Mouse (Mus musculus) lung, embryonic 14.5 days (tissue): Measurements from ENCODE around the gene Fignl1. TPM values are rescaled to one million over a fixed set of nuclear protein-coding genes. Genes with fewer than 3 reads are reported as not detected.

Experiments
- ATAC-seq: fragments of 200-750 bp; cut with Nextera tagmentation; 2 replicates; pipeline ENCODE4 v1.8.0; 2017; ENCODE audit warnings: mild to moderate bottlenecking, moderate TSS enrichment, moderate library complexity; ENCODE audit not compliant: insufficient read depth
- DNase-seq: peaks from one replicate; pipeline ENCODE4 v3.0.0-alpha.2; 2015
- H3K27ac ChIP-seq: fragments of 300-500 bp; sonication (generic); 2 replicates; pipeline ENCODE4 v1.5.1; 2014; ENCODE audit warnings: low read depth, mild to moderate bottlenecking, moderate library complexity
- H3K27me3 ChIP-seq: fragments of 300-500 bp; sonication (generic); 2 replicates; pipeline ENCODE4 v1.6.1; 2014; ENCODE audit warnings: low read length, control low read depth; ENCODE audit not compliant: insufficient read depth
- H3K36me3 ChIP-seq: fragments of 300-500 bp; sonication (generic); 2 replicates; pipeline ENCODE4 v1.6.1; 2014; ENCODE audit warnings: control low read depth; ENCODE audit not compliant: insufficient read depth
- H3K4me1 ChIP-seq: fragments of 300-500 bp; sonication (generic); 2 replicates; pipeline ENCODE4 v1.6.1; 2014; ENCODE audit warnings: antibody characterized with exemption, control low read depth; ENCODE audit not compliant: insufficient read depth
- H3K4me2 ChIP-seq: fragments of 300-500 bp; sonication (generic); 2 replicates; pipeline ENCODE4 v1.6.1; 2014; ENCODE audit warnings: mild to moderate bottlenecking
- H3K4me3 ChIP-seq: fragments of 300-500 bp; sonication (generic); 2 replicates; pipeline ENCODE4 v1.5.1; 2014; ENCODE audit warnings: low read depth, low read length
- H3K9ac ChIP-seq: fragments of 300-500 bp; sonication (generic); 2 replicates; pipeline ENCODE4 v1.6.1; 2014
- H3K9me3 ChIP-seq: fragments of 300-500 bp; sonication (generic); 2 replicates; pipeline ENCODE4 v1.6.1; 2016; ENCODE audit warnings: low read depth, low read length, control low read depth
- CTCF ChIP-seq: IDR thresholded peaks from 2 replicates; pipeline ENCODE4 v1.5.1; 2016; ENCODE audit warnings: antibody characterized with exemption, low read depth
- WGBS: fragments of 180-500 bp; shearing (Covaris S2); extraction: QIAGEN DNeasy Blood & Tissue Kit; methylation state at CpG from one replicate; pipeline ENCODE4 v1.1.7; 2014; 5-methylcytosine and 5-hydroxymethylcytosine counted together
- polyA plus RNA-seq: library from polyadenylated mRNA; unstranded; fragments of >200 nt; fragmentation: Nextera tagmentation; extraction: Ambion mirVana; gene quantifications from 2 replicates; pipeline ENCODE4 v1.2.1, GENCODE M21; 2014

The Fignl1 gene
- polyA plus RNA-seq, 1 experiment from 2014 or later, result 97.5 TPM

- peak overlapping the region; percentile 61 for H3K27ac ChIP-seq
- no peaks in the 10 kb centered on the region for H3K36me3 ChIP-seq
- H3K4me3 ChIP-seq, result no peak overlapping the region
- no peak overlapping the region for H3K4me2 ChIP-seq
- WGBS, result 49% methylated on average over 6 of the region's 6 CpGs
- ATAC-seq (no peak), DNase-seq (no peak)
- H3K4me1 ChIP-seq, result peaks cover 33% of the 10 kb centered on the region
- no peak overlapping the region for H3K9ac ChIP-seq
- no peak for TF ChIP-seq CTCF
- H3K27me3 ChIP-seq, result no peaks in the 10 kb centered on the region
- no peaks in the 10 kb centered on the region for H3K9me3 ChIP-seq
Measured at GRCm38 (mm10) chr11:11850476-11851267, 41.9 kb upstream of the Fignl1 start.

GRCm38 (mm10) chr11:11849513-11850311 is 41.0 kb upstream of the Fignl1 start:
- Histone ChIP-seq H3K36me3 (no peaks in the 10 kb centered on the region), H3K4me1 (peaks cover 27% of the 10 kb centered on the region), H3K27me3 (no peaks in the 10 kb centered on the region), H3K9me3 (no peaks in the 10 kb centered on the region), H3K9ac (no peak overlapping the region), H3K4me2 (no peak overlapping the region), H3K27ac (peak overlapping the region; percentile 61), H3K4me3 (no peak overlapping the region)
- no peak for TF ChIP-seq CTCF
- ATAC-seq (no peak), DNase-seq (no peak)
- 38% methylated on average over 13 of the region's 13 CpGs for WGBS

GRCm38 (mm10) chr11:11848467-11848866 is 39.7 kb upstream of the Fignl1 start:
- DNase-seq, result no peak
- peaks cover 15% of the 10 kb centered on the region for H3K4me1 ChIP-seq
- no peaks in the 10 kb centered on the region for H3K36me3 ChIP-seq
- H3K27ac ChIP-seq, result no peak overlapping the region
- H3K4me3 ChIP-seq, result no peak overlapping the region
- no peak overlapping the region for H3K9ac ChIP-seq
- no peaks in the 10 kb centered on the region for H3K9me3 ChIP-seq
- WGBS, result 78% methylated on average over 4 of the region's 4 CpGs
- H3K4me2 ChIP-seq, result no peak overlapping the region
- no peak for TF ChIP-seq CTCF
- H3K27me3 ChIP-seq, result no peaks in the 10 kb centered on the region
- ATAC-seq, result no peak

GRCm38 (mm10) chr11:11845044-11845443 is 36.3 kb upstream of the Fignl1 start:
- Histone ChIP-seq H3K9me3 (no peaks in the 10 kb centered on the region), H3K27me3 (no peaks in the 10 kb centered on the region), H3K4me1 (peaks cover 10% of the 10 kb centered on the region), H3K27ac (peak overlapping the region; percentile 55; the same call in 1 of the 2 replicates), H3K36me3 (no peaks in the 10 kb centered on the region), H3K9ac (no peak overlapping the region), H3K4me3 (no peak overlapping the region), H3K4me2 (no peak overlapping the region)
- no peak for ATAC-seq
- no peak for DNase-seq
- TF ChIP-seq CTCF, result no peak
- 67% methylated on average over 8 of the region's 8 CpGs for WGBS

- Histone ChIP-seq H3K4me1 (0 out of 2 replicates have a peak, but pooled peaks cover 4% of the 10 kb centered on the region), H3K27ac (peak overlapping the region; percentile 55), H3K4me3 (no peak overlapping the region), H3K36me3 (no peaks in the 10 kb centered on the region), H3K4me2 (no peak overlapping the region), H3K9ac (no peak overlapping the region), H3K27me3 (no peaks in the 10 kb centered on the region), H3K9me3 (no peaks in the 10 kb centered on the region)
- peak; percentile 73 for TF ChIP-seq CTCF
- DNase-seq (peak; percentile 75), ATAC-seq (peak; percentile 86)
- WGBS, result 40% methylated on average over 13 of the region's 13 CpGs
Measured at GRCm38 (mm10) chr11:11844367-11844971, 35.7 kb upstream of the Fignl1 start.

GRCm38 (mm10) chr11:11841590-11841989 is 32.8 kb upstream of the Fignl1 start:
- peaks cover 21% of the 10 kb centered on the region for H3K4me1 ChIP-seq
- TF ChIP-seq CTCF, result no peak
- H3K27me3 ChIP-seq, result no peaks in the 10 kb centered on the region
- H3K4me3 ChIP-seq, result no peak overlapping the region
- DNase-seq, result no peak
- no peak overlapping the region for H3K9ac ChIP-seq
- WGBS, result 44% methylated on average over 4 of the region's 4 CpGs
- H3K36me3 ChIP-seq, result no peaks in the 10 kb centered on the region
- ATAC-seq, result no peak
- H3K27ac ChIP-seq, result peak overlapping the region; percentile 37; the same call in 1 of the 2 replicates
- no peak overlapping the region for H3K4me2 ChIP-seq
- H3K9me3 ChIP-seq, result no peaks in the 10 kb centered on the region

- Histone ChIP-seq H3K27ac (peak overlapping the region; percentile 37; the same call in 1 of the 2 replicates), H3K4me3 (no peak overlapping the region), H3K4me2 (no peak overlapping the region), H3K27me3 (no peaks in the 10 kb centered on the region), H3K4me1 (peaks cover 26% of the 10 kb centered on the region), H3K36me3 (no peaks in the 10 kb centered on the region), H3K9me3 (no peaks in the 10 kb centered on the region), H3K9ac (no peak overlapping the region)
- DNase-seq (no peak), ATAC-seq (no peak)
- WGBS, result 67% methylated on average over 2 of the region's 2 CpGs
- no peak for TF ChIP-seq CTCF
Measured at GRCm38 (mm10) chr11:11840746-11841145, 32.0 kb upstream of the Fignl1 start.
